9 mouse cellular contexts compared by ENCODE assay signal in the genomic region with DNA sequence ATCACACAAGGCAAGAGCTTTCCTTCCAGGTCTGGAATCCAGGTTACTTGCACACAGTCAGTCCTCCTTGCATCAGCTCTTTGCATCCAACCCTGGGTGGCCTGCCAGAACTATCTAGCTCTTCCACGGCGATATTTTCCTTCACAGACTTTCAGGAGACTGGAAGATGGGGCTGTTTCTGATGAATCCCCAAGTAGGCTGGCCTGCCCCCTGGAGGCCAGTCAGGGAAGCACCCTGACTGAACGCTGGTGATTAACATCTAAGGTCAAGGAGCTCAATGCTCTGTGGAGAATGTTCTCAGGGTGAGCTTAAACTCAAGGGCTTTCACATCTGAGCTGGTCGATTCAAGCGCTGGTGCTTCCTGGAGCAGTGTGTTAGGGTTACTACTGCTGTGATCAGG. TPM values are rescaled to one million over a fixed set of nuclear protein-coding genes. Genes with fewer than 3 reads are reported as not detected.
DNase-seq lines count a peak whose midpoint lies in the region; ATAC-seq and TF ChIP-seq lines count a peak whose summit lies in the region.
"Had no signal": no experiment of that assay in that cellular context is flagged by ENCODE, and none has a peak within 500 bp of the region (broad histone marks: within the 10 kb centered on the region; RNA-seq: fewer than 3 reads in every experiment).

No protein-coding gene starts in this region.

- no peak overlapping the region for H3K4me2 ChIP-seq in lung, postnatal 0 days (replicated peaks; ENCODE audit: low read depth, low read length)
- H3K4me2 ChIP-seq: limb, embryonic 13.5 days had no signal

- no peaks in the 10 kb centered on the region for H3K27me3 ChIP-seq in lung, postnatal 0 days (replicated peaks; ENCODE audit: insufficient read depth, low read length)
- H3K27me3 ChIP-seq: limb, embryonic 13.5 days had no signal

- H3K9me3 ChIP-seq in lung, postnatal 0 days (ENCODE audit: low read length) = no peaks in the 10 kb centered on the region
- H3K9me3 ChIP-seq: limb, embryonic 13.5 days had no signal

- peak; percentile 85 for DNase-seq in CD4-positive, CD25-positive, alpha-beta regulatory T cell, adult 2 months (ENCODE audit: low read depth, low spot score)
- peak; percentile 92 for DNase-seq in ZHBTc4 (ENCODE audit: low read depth, low spot score)
- peak; percentile 69 to 77 for DNase-seq in gastrocnemius, postnatal 36 days
- peak; percentile 78 for DNase-seq in kidney, postnatal 14 days
- DNase-seq in lung, postnatal 0 days (ENCODE audit: low spot score) = peak; percentile 82
- peak; percentile 58 to 59 for DNase-seq in right cerebral cortex, postnatal 36 days (ENCODE audit: low spot score in 2 of 2)
- peak; percentile 58 to 78 for DNase-seq in urinary bladder, postnatal 4 days (ENCODE audit: low spot score in 2 of 2)

- H3K9ac ChIP-seq in lung, postnatal 0 days (replicated peaks; ENCODE audit: low read depth) = no peak overlapping the region
- H3K9ac ChIP-seq: limb, embryonic 13.5 days had no signal

- no peaks in the 10 kb centered on the region for H3K36me3 ChIP-seq in lung, postnatal 0 days (ENCODE audit: insufficient read depth, low read length)

- intact Hi-C loops in gastrocnemius, postnatal 36 days (cut with DNase I) = loop anchor here (2.0 to 10.0 kb wide), 2 partner anchors 37 to 159 kb away; no protein-coding TSS in a partner anchor

- no peak overlapping the region for H3K4me3 ChIP-seq in lung, postnatal 0 days (ENCODE audit: low read depth, low read length)
- H3K4me3 ChIP-seq: limb, embryonic 13.5 days had no signal

- no peak for TF ChIP-seq EP300 in lung, postnatal 0 days (IDR thresholded peaks at IDR 0.05)

- peak; percentile 96 for TF ChIP-seq CTCF in lung, postnatal 0 days (IDR thresholded peaks at IDR 0.05)

- peak; percentile 64 for ATAC-seq in common myeloid progenitor, adult 5-6 weeks (replicated peaks; ENCODE audit: low read depth, poor library complexity, severe bottlenecking)
- ATAC-seq in lung, postnatal 0 days = peak; percentile 23; the same call in 1 of the 2 replicates

- no peak overlapping the region for H3K27ac ChIP-seq in lung, postnatal 0 days (ENCODE audit: low read length)
- H3K27ac ChIP-seq: limb, embryonic 13.5 days had no signal

- 7% methylated on average over 5 of the region's 5 CpGs for WGBS in lung, postnatal 0 days

- H3K4me1 ChIP-seq in lung, postnatal 0 days (ENCODE audit: insufficient read depth, low read depth, low read length) = peaks cover 3% of the 10 kb centered on the region; the same call in 1 of the 2 replicates

RNA-seq across cellular contexts. Expression of gene Arfgap1, which starts 3.1 kb away (rescaled TPM):
- total RNA-seq in common myeloid progenitor, adult 5-6 weeks (2017) = 23.0 and 24.4 TPM in 2 replicates
- 10 to 100 TPM; 28.3 to 30.0 TPM for total RNA-seq in gastrocnemius, postnatal 36 days (2021)
- polyA plus RNA-seq in lung, postnatal 0 days (2015; fragmentation: Nextera tagmentation; extraction: Ambion mirVana) = 50.5 and 52.9 TPM in 2 replicates

RNA-seq across cellular contexts. Expression of gene Nkain4, which starts 9.5 kb away (rescaled TPM):
- not detected in 2 replicates for total RNA-seq in common myeloid progenitor, adult 5-6 weeks (2017)
- not detected for total RNA-seq in gastrocnemius, postnatal 36 days (2021)
- polyA plus RNA-seq in lung, postnatal 0 days (2015; fragmentation: Nextera tagmentation; extraction: Ambion mirVana) = 110 and 113 TPM in 2 replicates

RNA-seq across cellular contexts. Expression of gene Col20a1, which starts 22.4 kb away (rescaled TPM):
- total RNA-seq in common myeloid progenitor, adult 5-6 weeks (2017) = not detected in 2 replicates
- total RNA-seq in gastrocnemius, postnatal 36 days (2021) = 1 to 10 TPM; 1.6 to 1.8 TPM
- polyA plus RNA-seq in lung, postnatal 0 days (2015; fragmentation: Nextera tagmentation; extraction: Ambion mirVana) = 0.20 and 0.30 TPM in 2 replicates

RNA-seq across cellular contexts. Expression of gene Birc7, which starts 35.1 kb away (rescaled TPM):
- total RNA-seq in common myeloid progenitor, adult 5-6 weeks (2017) = not detected in 2 replicates
- total RNA-seq in gastrocnemius, postnatal 36 days (2021) = not detected
- polyA plus RNA-seq in lung, postnatal 0 days (2015; fragmentation: Nextera tagmentation; extraction: Ambion mirVana) = not detected in 2 replicates
- polyA plus RNA-seq: limb, embryonic 13.5 days had no signal

RNA-seq across cellular contexts. Expression of gene Ythdf1, which starts 43.2 kb away (rescaled TPM):
- 34.4 and 41.8 TPM in 2 replicates for total RNA-seq in common myeloid progenitor, adult 5-6 weeks (2017)
- 10 to 100 TPM; 33.5 to 37.3 TPM for total RNA-seq in gastrocnemius, postnatal 36 days (2021)
- 40.3 and 42.4 TPM in 2 replicates for polyA plus RNA-seq in lung, postnatal 0 days (2015; fragmentation: Nextera tagmentation; extraction: Ambion mirVana)
